Mouse (Mus musculus): ENCODE measurements at regions not wholly inside any gene's neighbourhood (a gene's known extent, or its start where the extent isn't known, plus 50 kb on each side); places are given as distances from the start of the nearest gene placed in this dataset.

DNA sequence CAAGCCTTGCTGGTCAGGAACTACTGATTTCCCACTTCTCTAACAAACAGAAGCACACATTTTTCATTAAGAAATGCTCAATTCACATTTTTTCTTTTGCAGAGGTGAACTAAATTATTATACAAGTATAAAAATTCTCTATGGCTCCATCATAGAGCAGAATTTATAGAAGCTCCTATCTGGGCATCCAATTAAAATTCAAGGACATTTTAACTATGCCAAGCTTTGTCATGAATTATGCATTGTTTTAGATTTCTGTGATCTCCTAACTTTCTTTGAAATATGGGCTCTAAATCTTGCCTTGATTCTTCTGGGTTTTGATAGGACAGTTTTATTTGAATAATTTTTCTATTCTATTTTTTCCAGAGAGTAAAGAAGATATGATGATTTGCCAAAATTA, 163.1 kb upstream of the Pex5l start:
- in situ Hi-C loops (cut with MboI, MseI) = no loop called here

GRCm38 (mm10) chr3:33305756-33306155, 162.7 kb upstream of the Pex5l start:
- in situ Hi-C loops (cut with MboI, MseI) = no loop called here

DNA sequence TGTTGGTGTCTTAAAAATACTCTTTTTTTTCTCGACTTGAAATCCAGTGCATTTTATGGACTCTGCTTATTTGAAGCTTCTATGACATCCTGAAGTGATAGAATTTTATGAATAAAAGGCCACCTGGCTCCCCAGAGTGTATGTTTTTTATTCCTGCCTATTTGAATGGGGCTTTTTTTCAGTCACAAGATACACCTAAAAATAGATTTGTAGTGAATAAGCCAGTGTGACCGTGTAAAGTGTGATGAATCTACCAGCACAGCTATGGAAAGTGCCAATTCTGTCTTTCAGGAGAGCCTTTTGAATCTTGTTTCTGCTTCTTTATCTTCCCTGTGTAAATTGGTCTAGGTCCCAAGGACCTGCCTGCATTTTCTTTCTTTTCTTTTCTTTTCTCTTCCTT, 119.8 kb upstream of the Pex5l start:
- in situ Hi-C loops (cut with MboI, MseI) = loop anchor here in 1 of 2 experiments (10.0 kb wide), 1 partner anchor 1768 kb away; no protein-coding TSS in a partner anchor

GRCm38 (mm10) chr3:33219271-33220065, 76.4 kb upstream of the Pex5l start:
- in situ Hi-C loops (cut with MboI, MseI) = no loop called here

DNA sequence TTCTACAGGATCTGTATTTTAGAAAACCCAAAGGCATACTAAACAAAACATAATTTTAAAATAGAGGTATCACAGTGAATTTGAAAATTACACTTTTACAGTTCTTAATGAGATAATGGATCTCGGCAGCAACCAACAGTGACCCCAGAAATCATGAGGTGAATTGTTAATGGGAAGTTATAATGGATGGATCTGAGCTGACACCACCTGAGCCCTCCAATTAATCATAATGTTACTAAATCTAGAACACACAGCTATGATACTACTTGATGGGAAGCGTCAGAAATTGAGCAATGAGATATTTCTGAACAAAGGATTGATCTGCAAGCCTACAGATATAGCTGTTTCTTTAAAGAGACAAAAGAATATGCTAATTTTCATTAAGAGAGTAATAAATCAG, 75.2 kb upstream of the Pex5l start:
- in situ Hi-C loops (cut with MboI, MseI) = no loop called here

DNA sequence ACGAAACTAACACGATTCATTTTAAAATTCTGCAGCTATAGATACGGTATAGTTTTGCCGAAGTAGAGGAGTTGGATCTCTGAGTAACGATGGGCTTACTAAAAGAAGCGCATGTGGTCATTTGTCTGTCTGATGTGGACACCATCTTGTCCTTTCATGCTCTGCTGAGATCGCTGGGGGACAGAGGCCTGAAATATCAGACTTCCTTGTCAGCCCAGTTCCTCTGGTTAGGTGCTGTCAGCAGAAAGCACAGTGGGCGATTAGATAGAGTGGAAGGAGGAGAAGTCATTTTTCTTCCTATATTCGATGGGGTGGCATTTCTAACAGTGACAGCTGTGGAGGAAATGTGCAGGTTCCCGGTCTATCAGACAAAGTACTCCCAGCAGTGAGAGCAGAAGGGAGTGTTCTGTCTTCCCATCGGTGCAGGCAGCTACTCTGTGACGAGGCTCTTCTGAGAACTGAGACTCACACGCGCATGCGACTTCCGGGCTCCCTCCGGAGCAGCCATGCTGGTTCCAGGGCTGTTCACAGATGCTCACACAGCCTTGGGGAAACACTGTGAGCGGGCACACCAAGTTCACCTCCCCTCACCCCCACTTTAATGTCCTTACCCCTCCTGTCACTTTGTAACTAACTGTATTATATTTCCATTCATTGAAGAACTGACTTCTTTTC, 74.5 kb upstream of the Pex5l start:
- in situ Hi-C loops (cut with MboI, MseI) = no loop called here

DNA sequence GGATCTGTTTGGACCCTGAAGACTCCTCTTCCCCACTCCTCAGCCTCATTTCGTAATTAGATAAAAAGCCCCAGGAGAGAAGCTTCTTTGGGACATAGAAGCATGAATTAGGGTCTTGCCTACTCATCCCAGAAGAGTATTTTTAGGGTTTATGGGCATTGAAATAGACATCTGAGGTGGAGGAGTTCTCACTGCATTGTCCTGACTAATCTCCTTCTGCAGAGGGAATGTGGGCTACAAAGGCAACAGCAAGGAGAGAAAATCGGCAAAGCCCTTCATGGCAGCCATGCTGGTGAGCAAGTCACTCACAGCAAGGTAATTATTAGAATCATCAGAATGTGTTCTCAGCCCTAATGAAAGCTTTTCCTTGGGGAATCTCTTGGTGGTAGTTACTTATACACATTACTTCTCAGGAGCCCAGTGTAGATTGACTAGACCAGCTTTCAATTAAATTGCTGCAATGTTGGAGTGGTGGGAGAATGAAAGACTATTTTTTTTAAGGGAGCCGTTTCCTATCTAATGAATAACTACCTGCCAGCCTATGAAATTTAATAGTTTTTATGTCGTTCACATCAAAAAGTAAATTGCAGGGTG, 68.3 kb upstream of the Pex5l start:
- in situ Hi-C loops (cut with MboI, MseI) = no loop called here

Measured in T-helper 17 cell (primary cell).